Mouse (Mus musculus) ovary, postnatal 10 days (tissue): ENCODE data around the gene Vwa7.

Experiments used
- DNase-seq: peaks from one replicate; pipeline ENCODE4 v3.0.0; 2022; ENCODE audit warnings: low spot score

The Vwa7 gene

GRCm38 (mm10) chr17:35064951-35065947 lies 48.9 kb downstream of the Vwa7 start, which contains the start of gene Ly6g6c:
TSS of gene Ly6g6c (plus strand) at chr17:35065388.
- no peak for DNase-seq

- DNase-seq = no peak
These were observed 49.7 kb downstream of the Vwa7 start, which contains the start of gene Mpig6b for GRCm38 (mm10) chr17:35066084-35066483. TSS of gene Mpig6b (minus strand) at chr17:35066184.

GRCm38 (mm10) chr17:35068213-35068914 lies 52.0 kb downstream of the Vwa7 start:
- no peak for DNase-seq

- no peak for DNase-seq
These were observed 54.3 kb downstream of the Vwa7 start for GRCm38 (mm10) chr17:35070556-35071229.

GRCm38 (mm10) chr17:35071454-35071853 lies 55.1 kb downstream of the Vwa7 start:
- no peak for DNase-seq

GRCm38 (mm10) chr17:35074097-35074496 lies 57.7 kb downstream of the Vwa7 start:
- no peak for DNase-seq
